Mouse (Mus musculus) macrophage (primary cell): ENCODE measurements around the gene Tfeb. TPM values are rescaled to one million over a fixed set of nuclear protein-coding genes. Genes with fewer than 3 reads are reported as not detected.

Source experiments
- H3K27ac ChIP-seq: fragments of 350-480 bp; formaldehyde crosslinking; 2 replicates; pipeline ENCODE4 v1.9.0; 2021
- H3K36me3 ChIP-seq: fragments of 350-480 bp; formaldehyde crosslinking; 2 replicates; pipeline ENCODE4 v1.9.0; 2021; ENCODE audit errors: inconsistent target
- H3K4me3 ChIP-seq: fragments of 350-480 bp; formaldehyde crosslinking; 2 replicates; pipeline ENCODE4 v1.9.0; 2021; ENCODE audit errors: inconsistent target
- H3K79me2 ChIP-seq: fragments of 350-480 bp; formaldehyde crosslinking; 2 replicates; pipeline ENCODE4 v1.9.0; 2021; ENCODE audit errors: inconsistent target
- WGBS: methylation state at CpG from one replicate; pipeline ENCODE4 v1.1.7; 2026; ENCODE audit warnings: inconsistent platforms; ENCODE audit not compliant: missing documents; 5-methylcytosine and 5-hydroxymethylcytosine counted together
- polyA plus RNA-seq: library from polyadenylated mRNA; stranded (reverse); fragments of 250-400 nt; gene quantifications from 3 replicates; pipeline ENCODE4 v1.2.4, GENCODE M21; 2018; ENCODE audit warnings: inconsistent platforms

Tfeb gene
- polyA plus RNA-seq, 1 experiment from 2014 or later, result 15.5 TPM

GRCm38 (mm10) chr17:47702548-47703345 is 34.1 kb upstream of the Tfeb start:
- 91% methylated on average over 28 of the region's 28 CpGs for WGBS

DNA sequence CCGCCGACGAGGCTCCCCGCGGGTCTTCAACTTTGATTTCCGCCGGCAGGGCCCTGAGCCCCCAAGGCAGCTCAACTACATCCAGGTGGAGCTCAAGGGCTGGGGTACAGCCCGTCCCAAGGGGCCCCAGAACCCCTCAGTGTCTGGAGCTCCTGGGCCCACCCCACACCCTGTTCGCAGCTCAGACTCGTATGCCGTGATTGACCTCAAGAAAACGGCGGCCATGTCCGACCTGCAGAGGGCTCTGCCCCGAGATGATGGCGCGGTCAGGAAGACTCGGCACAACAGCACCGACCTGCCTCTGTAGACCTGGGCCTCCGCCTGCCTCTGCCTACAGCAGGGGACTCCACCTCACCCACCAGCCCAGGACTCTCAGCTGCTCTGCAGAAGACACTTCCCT is 33.3 kb upstream of the Tfeb start:
- H3K27ac ChIP-seq, result no peak overlapping the region
- H3K4me3 ChIP-seq, result no peak overlapping the region
- H3K79me2 ChIP-seq, result no peaks in the 10 kb centered on the region
- H3K36me3 ChIP-seq, result no peaks in the 10 kb centered on the region
- 80% methylated on average over 20 of the region's 20 CpGs for WGBS

More at GRCm38 (mm10) chr17:47702548-47703345, 34.1 kb upstream of the Tfeb start:
- H3K79me2 ChIP-seq, result no peaks in the 10 kb centered on the region
- H3K36me3 ChIP-seq, result no peaks in the 10 kb centered on the region
- no peak overlapping the region for H3K27ac ChIP-seq
- H3K4me3 ChIP-seq, result no peak overlapping the region

DNA sequence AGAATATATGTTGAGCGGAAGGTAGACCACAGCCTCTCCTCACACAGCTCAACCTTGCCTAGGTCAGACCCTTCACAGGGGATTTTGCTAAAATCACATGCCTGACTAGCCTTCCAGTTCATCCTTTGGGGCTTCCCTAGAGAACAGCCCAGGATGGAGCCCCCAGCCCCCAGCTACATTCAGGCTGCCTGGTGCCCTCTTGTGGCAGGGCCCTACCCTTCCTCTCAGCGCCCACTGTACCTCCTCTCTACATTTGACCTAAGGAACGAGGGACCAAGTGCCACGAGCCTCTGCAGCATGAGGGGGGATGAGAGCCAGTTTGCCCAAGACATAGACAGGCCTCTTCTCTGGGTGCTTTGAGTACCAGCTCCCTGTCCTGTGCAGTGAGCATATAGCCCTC is 32.1 kb upstream of the Tfeb start:
- H3K27ac ChIP-seq, result no peak overlapping the region
- WGBS, result 77% methylated on average over 4 of the region's 4 CpGs
- no peaks in the 10 kb centered on the region for H3K79me2 ChIP-seq
- H3K4me3 ChIP-seq, result no peak overlapping the region
- H3K36me3 ChIP-seq, result no peaks in the 10 kb centered on the region

GRCm38 (mm10) chr17:47706196-47706595 is 30.6 kb upstream of the Tfeb start:
- 100% methylated on average over 1 of the region's 1 CpGs for WGBS
- H3K27ac ChIP-seq, result no peak overlapping the region
- H3K36me3 ChIP-seq, result no peaks in the 10 kb centered on the region
- H3K79me2 ChIP-seq, result no peaks in the 10 kb centered on the region
- H3K4me3 ChIP-seq, result no peak overlapping the region

DNA sequence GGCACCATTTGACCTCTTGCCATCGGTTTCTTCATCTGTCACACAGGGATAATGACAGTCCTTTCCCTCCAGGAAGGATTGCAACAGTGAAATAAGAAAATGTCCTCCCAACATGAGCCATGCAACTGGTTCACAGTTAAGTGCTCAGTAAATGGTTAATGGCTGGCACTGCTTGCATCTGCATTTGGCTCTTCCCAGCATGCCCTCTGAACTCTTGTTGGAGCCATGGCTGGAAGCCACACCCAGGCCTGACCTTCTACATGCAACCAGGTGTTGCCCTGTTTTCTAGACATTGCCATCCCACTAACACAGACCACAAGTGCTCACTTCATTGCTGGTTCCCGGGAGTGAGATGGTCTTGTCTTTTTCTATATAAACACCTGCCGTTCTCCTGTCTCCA is 28.9 kb upstream of the Tfeb start:
- Histone ChIP-seq H3K79me2 (no peaks in the 10 kb centered on the region), H3K36me3 (no peaks in the 10 kb centered on the region), H3K27ac (no peak overlapping the region), H3K4me3 (no peak overlapping the region)
- 94% methylated on average over 3 of the region's 3 CpGs for WGBS

- WGBS, result 93% methylated on average over 4 of the region's 4 CpGs
- Histone ChIP-seq H3K79me2 (no peaks in the 10 kb centered on the region), H3K36me3 (no peaks in the 10 kb centered on the region), H3K4me3 (no peak overlapping the region), H3K27ac (no peak overlapping the region)
These were observed 27.9 kb upstream of the Tfeb start for GRCm38 (mm10) chr17:47708972-47709371.

DNA sequence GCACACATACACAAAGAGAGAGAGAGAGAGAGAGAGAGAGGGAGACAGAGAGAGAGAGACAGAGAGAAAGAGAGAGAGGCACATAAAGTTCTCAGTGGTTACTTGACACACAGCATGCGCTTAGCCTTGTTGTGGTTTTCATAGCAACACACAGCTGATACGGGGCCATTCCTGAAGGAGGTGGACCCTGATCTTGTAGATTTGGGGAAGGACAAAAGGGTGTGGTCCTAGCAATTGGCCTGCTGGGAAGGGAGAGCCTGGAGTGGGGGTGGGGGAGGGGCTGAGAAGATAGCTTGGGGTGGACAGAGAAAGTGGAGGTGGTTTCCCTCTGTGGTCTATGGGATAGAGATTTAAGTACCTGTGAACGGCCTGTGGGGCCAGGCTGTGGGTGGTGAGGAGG is 26.8 kb upstream of the Tfeb start:
- H3K27ac ChIP-seq, result no peak overlapping the region
- no peaks in the 10 kb centered on the region for H3K36me3 ChIP-seq
- no peaks in the 10 kb centered on the region for H3K79me2 ChIP-seq
- 75% methylated on average over 3 of the region's 3 CpGs for WGBS
- H3K4me3 ChIP-seq, result no peak overlapping the region

DNA sequence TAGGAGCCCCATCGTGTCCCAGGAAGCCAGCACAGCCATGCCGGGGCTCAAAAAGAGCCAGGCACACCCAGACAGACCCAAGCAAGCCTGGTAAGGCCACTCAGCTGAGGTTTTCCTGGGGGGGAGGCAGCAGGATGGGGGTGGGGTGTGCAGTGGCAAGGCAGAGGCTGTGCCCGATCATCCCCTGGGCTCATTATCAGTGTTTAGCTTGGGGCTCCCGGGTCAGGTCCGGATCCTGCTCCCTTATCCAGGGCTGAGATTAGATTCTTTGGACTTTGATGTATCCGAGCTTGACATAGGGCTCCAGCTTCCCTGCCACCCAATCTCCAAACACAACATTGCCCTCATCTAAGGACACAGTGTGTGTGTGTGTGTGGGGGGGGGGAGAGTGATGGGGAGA is 24.9 kb upstream of the Tfeb start:
- Histone ChIP-seq H3K79me2 (no peaks in the 10 kb centered on the region), H3K4me3 (no peak overlapping the region), H3K27ac (no peak overlapping the region), H3K36me3 (no peaks in the 10 kb centered on the region)
- WGBS, result 77% methylated on average over 6 of the region's 6 CpGs

DNA sequence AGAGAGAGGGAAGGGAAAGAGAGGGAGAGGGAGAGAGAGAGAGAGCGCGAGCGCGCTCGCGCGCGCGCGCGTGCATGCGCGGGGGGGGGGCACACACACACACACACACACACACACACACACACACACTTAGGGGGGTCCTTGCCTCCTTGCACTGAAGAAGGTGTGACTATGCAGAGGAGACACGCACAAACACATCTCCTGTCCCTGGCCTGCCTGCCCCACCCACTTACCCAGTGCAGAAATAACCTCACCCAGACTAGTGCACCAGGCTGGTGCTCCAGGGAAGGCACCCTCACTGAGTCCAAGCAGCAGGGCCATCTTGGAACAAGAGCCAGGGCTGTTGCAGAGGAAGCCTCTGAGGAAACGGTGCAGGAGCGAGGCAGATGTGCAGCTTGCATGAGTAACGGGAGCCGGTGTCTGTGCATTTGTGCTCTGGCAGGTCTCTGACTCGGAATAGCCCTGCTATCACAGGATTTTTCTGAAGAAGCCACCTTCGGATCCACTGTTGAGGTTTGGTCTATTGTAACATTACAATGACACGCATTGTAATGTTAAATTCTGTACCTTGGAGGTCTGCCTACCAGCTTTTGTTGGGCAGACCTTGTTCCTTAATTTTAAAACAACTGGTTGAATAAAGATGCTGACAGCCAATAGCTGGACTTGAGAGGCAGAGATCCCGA is 23.8 kb upstream of the Tfeb start:
- no peak overlapping the region for H3K4me3 ChIP-seq

DNA sequence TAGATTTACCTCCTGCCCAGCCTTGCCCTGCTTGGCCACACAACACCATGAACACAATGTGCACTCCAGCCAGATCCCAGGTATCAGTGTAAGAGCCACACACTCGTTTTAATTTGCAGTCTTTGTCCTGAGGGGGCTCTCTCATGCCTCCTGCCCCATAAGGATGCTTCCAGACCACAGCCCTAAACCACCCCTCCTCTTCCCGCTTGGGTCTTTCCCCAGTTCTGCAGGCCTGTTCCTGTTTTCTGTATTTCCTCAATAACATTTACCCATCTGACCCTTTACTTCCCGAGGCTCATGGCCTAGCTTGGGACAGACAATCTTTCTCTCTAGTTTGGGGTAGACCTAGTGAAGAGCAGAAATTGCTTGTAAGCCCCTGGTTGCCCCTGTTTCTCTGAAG is 21.8 kb upstream of the Tfeb start:
- H3K79me2 ChIP-seq, result no peaks in the 10 kb centered on the region
- no peaks in the 10 kb centered on the region for H3K36me3 ChIP-seq
- H3K27ac ChIP-seq, result no peak overlapping the region
- 4% methylated on average over 3 of the region's 3 CpGs for WGBS
- no peak overlapping the region for H3K4me3 ChIP-seq

More for the DNA sequence above, 23.8 kb upstream of the Tfeb start:
- Histone ChIP-seq H3K27ac (no peak overlapping the region), H3K79me2 (no peaks in the 10 kb centered on the region), H3K36me3 (no peaks in the 10 kb centered on the region)
- WGBS, result 91% methylated on average over 9 of the region's 22 CpGs

GRCm38 (mm10) chr17:47721183-47721582 is 15.6 kb upstream of the Tfeb start:
- 90% methylated on average over 4 of the region's 4 CpGs for WGBS
- no peak overlapping the region for H3K27ac ChIP-seq
- no peaks in the 10 kb centered on the region for H3K79me2 ChIP-seq
- H3K4me3 ChIP-seq, result no peak overlapping the region
- H3K36me3 ChIP-seq, result no peaks in the 10 kb centered on the region

GRCm38 (mm10) chr17:47726566-47726965 is 10.3 kb upstream of the Tfeb start, which contains the start of gene Pgc:
Pgc (plus strand) TSS chr17:47726842.
- H3K36me3 ChIP-seq, result no peaks in the 10 kb centered on the region
- H3K79me2 ChIP-seq, result no peaks in the 10 kb centered on the region
- no peak within 1 kb of the TSS for H3K27ac ChIP-seq
- WGBS, result 88% methylated on average over 11 of the region's 11 CpGs
- no peak within 1 kb of the TSS for H3K4me3 ChIP-seq

DNA sequence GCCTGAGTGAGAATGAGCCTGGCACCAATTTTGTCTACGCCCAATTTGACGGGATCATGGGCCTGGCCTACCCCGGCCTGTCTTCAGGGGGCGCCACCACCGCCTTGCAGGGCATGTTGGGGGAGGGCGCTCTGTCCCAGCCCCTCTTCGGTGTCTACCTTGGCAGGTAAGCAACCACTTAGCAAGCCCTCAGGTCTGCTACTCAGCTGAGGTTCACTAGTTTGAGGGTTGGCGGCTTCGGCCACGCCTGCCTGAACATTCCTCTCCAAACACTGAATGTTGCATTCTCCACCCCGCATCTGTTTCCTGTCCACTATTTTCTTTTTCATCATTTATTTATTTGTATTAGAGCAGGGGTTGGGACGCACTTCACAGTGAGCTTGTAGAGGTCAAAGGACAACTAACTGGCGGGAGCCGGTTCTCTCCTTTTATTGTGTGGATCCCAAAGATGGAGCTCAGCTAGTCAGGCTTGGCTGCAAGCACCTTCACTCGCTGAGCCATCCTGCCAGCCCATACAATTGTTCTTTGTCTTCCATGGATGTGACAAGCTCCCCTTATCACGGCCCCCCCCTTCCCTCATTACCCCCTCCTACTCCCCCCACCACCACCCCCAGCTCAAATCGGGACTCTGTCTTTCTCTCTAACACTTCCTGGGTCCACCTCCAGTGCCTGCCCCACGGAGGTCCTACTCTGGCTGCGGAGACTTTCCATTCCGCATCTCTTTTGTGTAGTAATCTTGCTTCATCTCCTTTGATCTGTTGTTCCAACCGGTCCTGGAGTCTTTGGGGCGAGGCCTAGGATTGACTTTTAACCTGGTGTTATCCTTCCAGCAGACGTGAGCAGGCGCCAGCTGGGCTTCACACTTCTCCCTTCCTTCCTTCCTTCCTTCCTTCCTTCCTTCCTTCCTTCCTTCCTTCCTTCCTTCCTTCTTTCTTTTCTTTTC is 5.9 kb upstream of the Tfeb start:
- WGBS, result 92% methylated on average over 21 of the region's 24 CpGs
- Histone ChIP-seq H3K79me2 (no peaks in the 10 kb centered on the region), H3K4me3 (no peak overlapping the region), H3K36me3 (no peaks in the 10 kb centered on the region), H3K27ac (no peak overlapping the region)

DNA sequence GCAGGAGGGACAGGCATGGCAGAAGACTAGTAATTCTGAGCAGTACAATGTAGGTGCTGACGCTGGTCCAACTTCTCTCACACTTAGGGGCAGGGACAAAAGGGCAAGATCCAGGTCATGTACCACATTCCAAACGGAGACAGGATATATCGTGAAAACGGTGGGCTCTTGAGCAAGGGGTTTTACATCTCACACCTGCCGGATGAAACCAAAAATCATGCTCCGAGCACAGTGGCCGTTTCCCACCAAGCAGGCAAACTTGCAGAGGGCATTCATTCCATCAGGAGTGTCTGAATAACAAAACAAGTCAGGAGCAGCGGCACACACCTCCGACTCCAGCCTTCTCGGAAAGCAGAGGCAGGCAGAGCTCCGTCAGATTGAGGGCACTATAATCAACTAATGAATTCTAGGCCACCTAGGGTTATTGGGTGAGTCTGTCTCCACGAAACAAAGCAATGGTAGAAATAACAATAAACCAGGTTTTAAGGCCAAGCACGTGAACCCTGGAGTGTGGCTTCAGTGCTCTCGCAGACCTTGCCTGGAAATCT is 1.2 kb upstream of the Tfeb start:
- WGBS, result 93% methylated on average over 14 of the region's 14 CpGs
- Histone ChIP-seq H3K4me3 (no peak overlapping the region), H3K36me3 (no peaks in the 10 kb centered on the region), H3K79me2 (peaks cover 23% of the 10 kb centered on the region), H3K27ac (no peak overlapping the region)
